Mouse (Mus musculus) cerebellum, adult 2 months (tissue): Measurements from ENCODE around the gene Clic1.

ENCODE experiments used
- CTCF ChIP-seq: fragments of 200-500 bp; IDR thresholded peaks from 2 replicates; pipeline ENCODE4 v1.5.1; 2011; ENCODE audit warnings: low read depth, mild to moderate bottlenecking, control low read depth, low read length, moderate library complexity, borderline replicate concordance; ENCODE audit not compliant: insufficient read depth
- POLR2A ChIP-seq: fragments of 200-500 bp; IDR thresholded peaks from 2 replicates; pipeline ENCODE4 v1.6.1; 2011; ENCODE audit warnings: low read length, control low read depth, borderline replicate concordance; ENCODE audit not compliant: insufficient read depth

GRCm38 (mm10) chr17:35074097-35074496 is 24.3 kb downstream of the Clic1 start:
- TF ChIP-seq CTCF, result no peak
- peak; percentile 39; the same call in 1 of the 2 replicates for TF ChIP-seq POLR2A
